Mouse (Mus musculus) heart, postnatal 0 days (tissue): ENCODE results near the gene Rbl2.

Experiments used
- CTCF ChIP-seq: IDR thresholded peaks from 2 replicates; pipeline ENCODE4 v1.5.1; 2016; ENCODE audit warnings: antibody characterized with exemption, control low read depth, low read depth
- EP300 ChIP-seq: IDR thresholded peaks from 2 replicates; pipeline ENCODE4 v1.6.1; 2016; ENCODE audit warnings: antibody characterized with exemption, low read depth

- TF ChIP-seq EP300 (no peak), CTCF (no peak)
Measured at GRCm38 (mm10) chr8:91059086-91059578, 10.7 kb upstream of the Rbl2 start.
